Mouse (Mus musculus) ES-E14 (cell line): ENCODE data around the gene Als2cr12. TPM values are rescaled to one million over a fixed set of nuclear protein-coding genes. Genes with fewer than 3 reads are reported as not detected.
"Not testable (repeated sequence)": the region's sequence is repeated elsewhere in the genome, so short reads cannot be mapped to it uniquely, and the experiment has no call there.

Experiments
- DNase-seq: peaks from one replicate; pipeline ENCODE4 v3.0.0-alpha.2; 2013; ENCODE audit warnings: low read depth, low spot score
- H3K27ac ChIP-seq: 2 replicates; pipeline ENCODE4 v1.5.1; 2012; ENCODE audit warnings: low read depth, mild to moderate bottlenecking, low read length, moderate library complexity, mixed read lengths; ENCODE audit not compliant: poor library complexity, insufficient read depth, severe bottlenecking
- H3K36me3 ChIP-seq: 2 replicates; pipeline ENCODE4 v1.6.1; 2012; ENCODE audit warnings: mild to moderate bottlenecking, low read length, moderate library complexity, mixed read lengths; ENCODE audit not compliant: control insufficient read depth, poor library complexity, insufficient read depth, severe bottlenecking
- H3K4me1 ChIP-seq, 2 experiments: fragments of 150-350 bp in 1 of 2; sonication (generic) in 1 of 2; 2 replicates each; pipeline ENCODE4 v1.6.1; 2012; ENCODE audit warnings: low read length in 2 of 2, mild to moderate bottlenecking in 1 of 2, mixed read lengths in 1 of 2; ENCODE audit not compliant: control insufficient read depth in 2 of 2, insufficient read depth in 2 of 2, poor library complexity in 1 of 2
- H3K4me3 ChIP-seq, 2 experiments: fragments of 150-350 bp in 1 of 2; sonication (generic) in 1 of 2; 2 replicates each; pipeline ENCODE4 v1.5.1; 2012; ENCODE audit warnings: low read length in 2 of 2, low read depth in 1 of 2, mild to moderate bottlenecking in 1 of 2, mixed read lengths in 1 of 2; ENCODE audit not compliant: insufficient read depth in 1 of 2, poor library complexity in 1 of 2, severe bottlenecking in 1 of 2
- H3K9ac ChIP-seq: 2 replicates; pipeline ENCODE4 v1.6.1; 2012; ENCODE audit warnings: low read depth, mild to moderate bottlenecking, low read length, mixed read lengths; ENCODE audit not compliant: poor library complexity, insufficient read depth, severe bottlenecking
- H3K9me3 ChIP-seq: fragments of 150-350 bp; sonication (generic); 2 replicates; pipeline ENCODE4 v1.6.1; 2012; ENCODE audit warnings: low read depth, mild to moderate bottlenecking, low read length; ENCODE audit not compliant: control insufficient read depth, insufficient read depth
- CHD2 ChIP-seq: IDR thresholded peaks from 2 replicates; pipeline ENCODE4 v1.6.1; 2014; ENCODE audit warnings: mild to moderate bottlenecking, low read depth, low read length, inconsistent platforms
- HCFC1 ChIP-seq: IDR thresholded peaks from 2 replicates; pipeline ENCODE4 v1.6.1; 2012; ENCODE audit warnings: low read length, inconsistent platforms, borderline replicate concordance; ENCODE audit not compliant: insufficient read depth
- MAFK ChIP-seq: IDR thresholded peaks from 2 replicates; pipeline ENCODE4 v1.6.1; 2014; ENCODE audit warnings: mild to moderate bottlenecking, low read depth, low read length, inconsistent platforms; ENCODE audit not compliant: insufficient read depth
- ZC3H11A ChIP-seq: IDR thresholded peaks from 2 replicates; pipeline ENCODE4 v1.6.1; 2012; ENCODE audit warnings: low read depth, mild to moderate bottlenecking, inconsistent platforms, low read length, borderline replicate concordance
- ZNF384 ChIP-seq: IDR thresholded peaks from 2 replicates; pipeline ENCODE4 v1.6.1; 2012; ENCODE audit warnings: low read depth, low read length, inconsistent platforms
- in situ Hi-C, 2 experiments: fragments of 600-800 bp; cut with MboI; formaldehyde crosslinking; loops; one replicate each; pipeline ENCODE4 v1.15.1; 2025; ENCODE audit warnings: low sequenced_read_pairs in 2 of 2, inconsistent platforms in 1 of 2; ENCODE audit not compliant: unreplicated experiment in 2 of 2
- total RNA-seq: library from RNA; depleted of rRNA; stranded (reverse); fragments of 300-350 nt; gene quantifications from 2 replicates; pipeline ENCODE4 v1.2.3, GENCODE M21; 2012

The Als2cr12 gene
- total RNA-seq, 1 experiment, result 0.22 TPM

GRCm38 (mm10) chr1:58652480-58653403, 43.0 kb downstream of the Als2cr12 start:
- Histone ChIP-seq H3K4me3 (peak overlapping the region; percentile 59 to 65), H3K9me3 (no peaks in the 10 kb centered on the region), H3K36me3 (no peaks in the 10 kb centered on the region), H3K9ac (peak overlapping the region; percentile 67), H3K4me1 (peaks cover 0 to 2% of the 10 kb centered on the region in 2 experiments; a peak in 1 of 4 replicates), H3K27ac (no peak overlapping the region)
- DNase-seq, result no peak
- in situ Hi-C loops, result no loop called here
- no peak for TF ChIP-seq MAFK

- H3K36me3 ChIP-seq, H3K9ac ChIP-seq, in situ Hi-C loops, H3K9me3 ChIP-seq, H3K4me1 ChIP-seq, H3K27ac ChIP-seq, DNase-seq: not testable (repeated sequence)
- H3K4me3 ChIP-seq, result 0 out of 4 replicates have a peak overlapping the region, but pooled peaks of 1 of the 2 experiments have one; percentile 59
These were observed 44.0 kb downstream of the Als2cr12 start for GRCm38 (mm10) chr1:58651571-58652456.

DNA sequence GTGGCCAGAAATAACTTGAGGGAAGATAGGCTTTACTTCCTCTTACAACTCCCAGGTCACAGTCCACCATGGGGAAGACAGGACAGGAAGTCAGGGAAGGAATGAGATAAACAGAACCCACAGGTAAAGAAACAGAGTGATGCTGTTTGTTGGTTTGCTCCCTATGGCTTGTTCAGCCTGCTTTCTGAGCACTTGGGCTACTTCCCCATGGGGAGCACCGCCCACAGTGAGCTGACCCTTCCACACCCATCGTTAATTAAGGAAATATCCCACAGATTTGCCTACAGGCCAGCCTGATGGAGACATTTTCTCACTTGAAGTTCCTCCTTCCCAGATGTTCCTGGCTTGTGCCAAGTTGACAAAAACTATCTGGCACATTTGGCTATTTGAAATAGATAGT, 66.9 kb downstream of the Als2cr12 start:
- H3K4me1 ChIP-seq, DNase-seq, H3K9ac ChIP-seq, H3K9me3 ChIP-seq, H3K27ac ChIP-seq, H3K4me3 ChIP-seq, in situ Hi-C loops, H3K36me3 ChIP-seq: not testable (repeated sequence)

- Histone ChIP-seq H3K4me3 (no peak overlapping the region), H3K36me3 (no peaks in the 10 kb centered on the region), H3K4me1 (no peaks in the 10 kb centered on the region), H3K9ac (no peak overlapping the region), H3K27ac (no peak overlapping the region), H3K9me3 (no peaks in the 10 kb centered on the region)
- DNase-seq, result no peak
- no peak for TF ChIP-seq HCFC1
- TF ChIP-seq ZNF384, result no peak
- no peak for TF ChIP-seq ZC3H11A
- TF ChIP-seq MAFK, result no peak
- no peak for TF ChIP-seq CHD2
- in situ Hi-C loops, result no loop called here
These were observed 73.6 kb downstream of the Als2cr12 start for GRCm38 (mm10) chr1:58621996-58622748.
